Comparison of ENCODE assay signal across 8 mouse cellular contexts in the genomic region with DNA sequence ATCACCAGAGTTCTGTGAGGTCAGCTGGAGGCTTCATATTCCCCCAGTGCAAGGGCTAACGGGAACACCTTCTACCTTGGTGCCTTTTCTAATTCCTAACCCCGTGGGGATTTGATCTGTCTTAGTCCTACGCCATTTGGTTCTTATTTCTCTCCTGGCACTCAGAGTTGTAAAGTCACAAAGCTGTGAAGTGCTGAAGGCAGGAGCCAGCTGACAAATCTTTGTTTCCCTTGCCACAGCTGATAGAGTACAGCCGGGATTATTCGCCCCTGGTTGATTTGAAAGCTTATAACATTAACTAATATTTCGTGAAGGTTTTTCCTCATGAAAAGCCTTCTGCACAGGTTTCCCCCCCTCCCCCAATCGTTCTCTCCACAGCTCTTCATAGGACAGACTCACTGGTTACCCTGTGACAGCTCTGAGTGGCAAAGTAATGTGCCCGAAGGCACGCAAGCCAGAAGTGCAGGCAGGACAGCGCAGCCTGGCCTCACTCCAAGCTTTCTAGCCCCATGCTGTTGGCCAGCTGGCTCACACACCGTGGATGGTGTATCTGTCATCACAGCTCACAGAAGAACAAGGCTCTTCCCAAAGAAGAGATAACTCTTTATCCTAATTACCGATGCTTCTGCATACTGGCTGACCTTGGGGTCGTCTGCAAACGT.
DNase-seq lines count a peak whose midpoint lies in the region; ATAC-seq lines count a peak whose summit lies in the region.

No protein-coding gene starts in this region.

- H3K4me3 ChIP-seq in neural tube, embryonic 13.5 days, result no peak overlapping the region

- ATAC-seq in neural tube, embryonic 13.5 days (ENCODE audit: low read depth), result peak; percentile 76
- no peak for ATAC-seq in megakaryocyte-erythroid progenitor cell, adult 5-6 weeks (replicated peaks; ENCODE audit: low FRiP score, low TSS enrichment, poor library complexity, severe bottlenecking)

- no peaks in the 10 kb centered on the region for H3K9me3 ChIP-seq in neural tube, embryonic 13.5 days

- no peaks in the 10 kb centered on the region for H3K36me3 ChIP-seq in neural tube, embryonic 13.5 days

- no peak overlapping the region for H3K9ac ChIP-seq in neural tube, embryonic 13.5 days

- intact Hi-C loops in heart, postnatal 25 days (cut with DNase I), result no loop called here

- 34% methylated on average over 14 of the region's 14 CpGs for WGBS in neural tube, embryonic 13.5 days

- no peaks in the 10 kb centered on the region; the same call in 1 of the 2 replicates for H3K27me3 ChIP-seq in neural tube, embryonic 13.5 days

- no peak overlapping the region for H3K4me2 ChIP-seq in neural tube, embryonic 13.5 days

- DNase-seq in embryo, embryonic 10 days (ENCODE audit: low spot score), result peak; percentile 21
- DNase-seq in embryo, embryonic 10.5 days (ENCODE audit: low spot score), result no peak
- peak; percentile 44 for DNase-seq in urinary bladder, postnatal 14 days (ENCODE audit: low spot score)
- DNase-seq in urinary bladder, postnatal 25 days (ENCODE audit: low spot score), result no peak
- DNase-seq in heart, postnatal 25 days (ENCODE audit: low spot score), result peak; percentile 17
- DNase-seq in urinary bladder, postnatal 4 days (ENCODE audit: low spot score in 2 of 2), result no peak

- peaks cover 14% of the 10 kb centered on the region for H3K4me1 ChIP-seq in neural tube, embryonic 13.5 days (replicated peaks)

- H3K27ac ChIP-seq in neural tube, embryonic 13.5 days (replicated peaks), result no peak overlapping the region

Comparison
In these comparisons a context has a peak if more than half of its experiments do, and no peak if none do; other contexts are left out.
1. DNase-seq: peak in embryo, embryonic 10 days (single experiment), urinary bladder, postnatal 14 days (single experiment) and heart, postnatal 25 days (single experiment); none in embryo, embryonic 10.5 days (single experiment), urinary bladder, postnatal 25 days (single experiment) and urinary bladder, postnatal 4 days (0 of 2).